Mouse (Mus musculus) brain, embryonic 14.5 days (tissue): ENCODE results near the gene Kcnma1.

Source experiments
- CTCF ChIP-seq: fragments of 200-500 bp; IDR thresholded peaks from 2 replicates; pipeline ENCODE4 v1.5.1; 2012; ENCODE audit warnings: inconsistent platforms, mild to moderate bottlenecking, moderate library complexity, borderline replicate concordance; ENCODE audit not compliant: insufficient read depth, insufficient read length; ENCODE audit errors: extremely low read depth
- POLR2A ChIP-seq: fragments of 200-500 bp; IDR thresholded peaks from 2 replicates; pipeline ENCODE4 v1.6.1; 2012; ENCODE audit warnings: mild to moderate bottlenecking, inconsistent platforms, borderline replicate concordance; ENCODE audit not compliant: poor library complexity, insufficient read depth, insufficient read length, severe bottlenecking; ENCODE audit errors: extremely low read depth

- no peak for TF ChIP-seq POLR2A
- no peak for TF ChIP-seq CTCF
Measured at GRCm38 (mm10) chr14:23521080-23521684, 493.1 kb downstream of the Kcnma1 start.
